Mouse (Mus musculus) hindbrain, embryonic 11.5 days (tissue): ENCODE results near the gene Gm17359. TPM values are rescaled to one million over a fixed set of nuclear protein-coding genes. Genes with fewer than 3 reads are reported as not detected.

Source experiments
- ATAC-seq: fragments of 200-750 bp; cut with Nextera tagmentation; 2 replicates; pipeline ENCODE4 v1.8.0; 2017; ENCODE audit warnings: mild to moderate bottlenecking, moderate TSS enrichment, moderate library complexity; ENCODE audit not compliant: low FRiP score
- DNase-seq: peaks from one replicate; pipeline ENCODE4 v3.0.0-alpha.2; 2015; ENCODE audit warnings: low spot score
- H3K27ac ChIP-seq: fragments of 300-500 bp; sonication (generic); 2 replicates; pipeline ENCODE4 v1.5.1; 2014; ENCODE audit warnings: mild to moderate bottlenecking, low read depth, low read length
- H3K27me3 ChIP-seq: fragments of 300-500 bp; sonication (generic); 2 replicates; pipeline ENCODE4 v1.6.1; 2014; ENCODE audit warnings: mild to moderate bottlenecking, low read length, moderate library complexity, mixed read lengths; ENCODE audit not compliant: control insufficient read depth, insufficient read depth
- H3K36me3 ChIP-seq: fragments of 300-500 bp; sonication (generic); 2 replicates; pipeline ENCODE4 v1.6.1; 2014; ENCODE audit warnings: mild to moderate bottlenecking, low read length, moderate library complexity, mixed read lengths; ENCODE audit not compliant: control insufficient read depth, insufficient read depth
- H3K4me1 ChIP-seq: fragments of 300-500 bp; sonication (generic); replicated peaks from 2 replicates; pipeline ENCODE4 v1.6.1; 2014; ENCODE audit warnings: low read length, mixed read lengths; ENCODE audit not compliant: control insufficient read depth, insufficient read depth
- H3K4me2 ChIP-seq: fragments of 300-500 bp; sonication (generic); replicated peaks from 2 replicates; pipeline ENCODE4 v1.6.1; 2014; ENCODE audit warnings: mild to moderate bottlenecking, low read depth, low read length
- H3K4me3 ChIP-seq: fragments of 300-500 bp; sonication (generic); 2 replicates; pipeline ENCODE4 v1.5.1; 2014; ENCODE audit warnings: low read depth, low read length
- H3K9ac ChIP-seq: fragments of 300-500 bp; sonication (generic); 2 replicates; pipeline ENCODE4 v1.6.1; 2014; ENCODE audit warnings: low read depth, low read length
- H3K9me3 ChIP-seq: fragments of 300-500 bp; sonication (generic); 2 replicates; pipeline ENCODE4 v1.6.1; 2016; ENCODE audit warnings: low read length; ENCODE audit not compliant: control insufficient read depth
- WGBS: fragments of 180-500 bp; shearing (Covaris S2); extraction: QIAGEN DNeasy Blood & Tissue Kit; methylation state at CpG from one replicate; pipeline ENCODE4 v1.1.7; 2014; 5-methylcytosine and 5-hydroxymethylcytosine counted together
- polyA plus RNA-seq: library from polyadenylated mRNA; unstranded; fragments of >200 nt; fragmentation: Nextera tagmentation; extraction: Ambion mirVana; gene quantifications from 2 replicates; pipeline ENCODE4 v1.2.1, GENCODE M21; 2014

Gm17359 gene
- polyA plus RNA-seq, 1 experiment from 2014 or later = not detected

DNA sequence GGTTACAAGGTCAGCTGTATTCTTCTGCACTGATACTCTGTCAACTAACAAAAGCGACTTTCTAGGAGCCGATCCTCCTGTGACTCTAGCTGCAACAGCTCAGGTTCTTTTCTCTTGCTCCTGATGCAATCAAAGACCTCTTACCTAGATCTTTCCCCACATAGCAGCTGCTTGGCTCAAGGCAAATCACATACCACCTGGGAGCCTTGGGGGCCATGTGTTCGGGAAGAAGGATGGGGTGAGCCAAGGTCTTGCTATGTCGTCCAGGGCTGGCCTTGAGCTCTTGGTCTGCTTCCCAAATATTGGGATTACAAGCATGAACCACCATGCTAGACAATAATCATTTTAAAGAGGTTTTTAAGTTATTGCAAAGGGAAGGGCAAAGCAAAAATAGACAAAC, 39.2 kb upstream of the Gm17359 start:
- H3K4me1 ChIP-seq = no peaks in the 10 kb centered on the region
- no peak overlapping the region for H3K4me2 ChIP-seq
- H3K4me3 ChIP-seq = no peak overlapping the region
- H3K9me3 ChIP-seq = no peaks in the 10 kb centered on the region
- H3K27ac ChIP-seq = no peak overlapping the region
- ATAC-seq (no peak), DNase-seq (no peak)
- WGBS = 88% methylated on average over 4 of the region's 4 CpGs
- H3K27me3 ChIP-seq = no peaks in the 10 kb centered on the region
- H3K36me3 ChIP-seq = no peaks in the 10 kb centered on the region
- no peak overlapping the region for H3K9ac ChIP-seq

DNA sequence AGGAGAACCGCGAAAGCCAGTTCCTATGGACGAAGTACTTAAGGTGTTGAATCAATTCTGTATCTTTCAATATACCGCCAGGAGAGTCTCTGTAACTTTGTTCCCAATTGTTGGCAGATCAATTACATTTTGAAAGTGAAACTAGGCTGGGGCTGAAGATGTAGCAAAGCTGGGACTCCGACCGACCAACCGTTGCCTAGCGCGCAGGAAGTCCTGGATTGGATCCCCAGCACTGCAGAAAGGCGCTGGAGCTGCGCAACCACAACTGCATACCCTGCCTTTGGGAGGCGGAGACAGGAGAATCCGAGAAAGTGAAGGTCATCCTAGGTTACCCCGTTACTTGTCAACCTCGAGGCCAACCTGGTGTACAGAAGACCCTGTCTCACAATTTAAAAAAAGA, 37.1 kb upstream of the Gm17359 start:
- H3K27ac ChIP-seq = no peak overlapping the region
- no peaks in the 10 kb centered on the region for H3K9me3 ChIP-seq
- ATAC-seq (no peak), DNase-seq (no peak)
- H3K4me1 ChIP-seq = no peaks in the 10 kb centered on the region
- H3K9ac ChIP-seq = no peak overlapping the region
- no peak overlapping the region for H3K4me3 ChIP-seq
- no peak overlapping the region for H3K4me2 ChIP-seq
- H3K27me3 ChIP-seq = no peaks in the 10 kb centered on the region
- 83% methylated on average over 15 of the region's 15 CpGs for WGBS
- H3K36me3 ChIP-seq = no peaks in the 10 kb centered on the region

DNA sequence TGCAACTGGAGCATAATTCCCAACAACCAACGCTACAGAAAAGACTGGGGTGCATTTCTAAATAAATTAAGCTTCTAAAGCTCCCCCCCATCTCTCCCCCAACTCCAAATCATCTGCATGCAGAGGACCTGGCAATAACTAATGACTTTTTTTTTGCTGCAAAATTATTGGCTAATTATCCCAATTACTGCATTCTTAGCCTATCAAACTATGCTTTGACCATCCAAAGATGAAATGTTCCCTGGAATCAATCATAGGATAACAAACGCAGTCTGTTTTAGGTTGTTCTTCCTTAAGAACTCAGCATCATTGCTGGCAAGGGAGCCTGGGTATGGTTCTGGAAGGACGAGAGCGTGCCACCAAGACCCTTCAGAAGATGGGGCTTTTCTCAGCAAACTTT, 27.9 kb upstream of the Gm17359 start:
- WGBS = 91% methylated on average over 4 of the region's 4 CpGs
- DNase-seq = no peak

DNA sequence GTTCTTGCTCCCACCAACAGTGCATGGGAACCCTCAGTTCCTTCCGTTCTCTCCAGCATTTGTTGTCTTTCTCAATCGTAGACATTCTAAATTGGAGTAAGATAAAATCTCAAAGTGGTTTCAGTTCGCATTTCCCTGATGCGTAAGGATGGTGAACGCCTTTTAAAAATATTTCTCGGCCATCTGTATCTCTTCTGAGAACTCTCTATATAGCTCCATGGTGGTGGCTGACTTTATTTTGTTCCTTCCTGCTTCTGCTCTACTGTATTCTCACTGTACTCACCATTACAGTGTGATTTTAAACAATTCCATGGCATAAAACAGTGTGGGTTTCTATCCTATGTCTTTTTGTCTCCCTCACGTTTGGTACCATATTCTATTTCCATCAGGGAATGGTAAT, 26.3 kb upstream of the Gm17359 start:
- ATAC-seq = no peak
- no peaks in the 10 kb centered on the region for H3K27me3 ChIP-seq

More for the DNA sequence above, 27.9 kb upstream of the Gm17359 start:
- Histone ChIP-seq H3K27me3 (no peaks in the 10 kb centered on the region), H3K4me2 (no peak overlapping the region), H3K4me1 (no peaks in the 10 kb centered on the region), H3K9ac (no peak overlapping the region), H3K9me3 (no peaks in the 10 kb centered on the region), H3K27ac (no peak overlapping the region), H3K4me3 (no peak overlapping the region), H3K36me3 (no peaks in the 10 kb centered on the region)
- ATAC-seq = no peak

GRCm38 (mm10) chr3:79311895-79312294, 24.6 kb upstream of the Gm17359 start:
- no peak overlapping the region for H3K4me3 ChIP-seq
- no peak overlapping the region for H3K27ac ChIP-seq
- H3K27me3 ChIP-seq = no peaks in the 10 kb centered on the region
- H3K9ac ChIP-seq = no peak overlapping the region
- no peaks in the 10 kb centered on the region for H3K4me1 ChIP-seq
- no peak for DNase-seq
- no peak overlapping the region for H3K4me2 ChIP-seq
- ATAC-seq = no peak
- H3K9me3 ChIP-seq = no peaks in the 10 kb centered on the region
- no peaks in the 10 kb centered on the region for H3K36me3 ChIP-seq

More for the DNA sequence above, 26.3 kb upstream of the Gm17359 start:
- no peaks in the 10 kb centered on the region for H3K4me1 ChIP-seq
- no peak overlapping the region for H3K4me2 ChIP-seq
- WGBS = 86% methylated on average over 7 of the region's 7 CpGs
- no peaks in the 10 kb centered on the region for H3K9me3 ChIP-seq
- no peaks in the 10 kb centered on the region for H3K36me3 ChIP-seq
- H3K4me3 ChIP-seq = no peak overlapping the region
- DNase-seq = no peak
- no peak overlapping the region for H3K9ac ChIP-seq
- H3K27ac ChIP-seq = no peak overlapping the region

GRCm38 (mm10) chr3:79314006-79314698, 22.3 kb upstream of the Gm17359 start:
- DNase-seq (peak; percentile 45), ATAC-seq (no peak)
- 64% methylated on average over 10 of the region's 10 CpGs for WGBS
- Histone ChIP-seq H3K4me3 (no peak overlapping the region), H3K9ac (no peak overlapping the region), H3K9me3 (no peaks in the 10 kb centered on the region), H3K27me3 (no peaks in the 10 kb centered on the region), H3K4me1 (no peaks in the 10 kb centered on the region), H3K27ac (no peak overlapping the region), H3K36me3 (no peaks in the 10 kb centered on the region), H3K4me2 (no peak overlapping the region)

- no peak for ATAC-seq
- Histone ChIP-seq H3K4me3 (no peak overlapping the region), H3K9me3 (no peaks in the 10 kb centered on the region), H3K27me3 (no peaks in the 10 kb centered on the region), H3K4me1 (no peaks in the 10 kb centered on the region), H3K36me3 (no peaks in the 10 kb centered on the region), H3K27ac (no peak overlapping the region), H3K4me2 (no peak overlapping the region), H3K9ac (no peak overlapping the region)
- WGBS = 43% methylated on average over 10 of the region's 10 CpGs
- no peak for DNase-seq
Observed at GRCm38 (mm10) chr3:79324697-79325526, 11.5 kb upstream of the Gm17359 start.

GRCm38 (mm10) chr3:79329691-79330315, 6.7 kb upstream of the Gm17359 start:
- Histone ChIP-seq H3K36me3 (no peaks in the 10 kb centered on the region), H3K9me3 (no peaks in the 10 kb centered on the region), H3K27me3 (no peaks in the 10 kb centered on the region), H3K9ac (no peak overlapping the region), H3K4me2 (no peak overlapping the region), H3K4me1 (no peaks in the 10 kb centered on the region), H3K27ac (no peak overlapping the region), H3K4me3 (no peak overlapping the region)
- 15% methylated on average over 8 of the region's 8 CpGs for WGBS
- no peak for ATAC-seq
- no peak for DNase-seq
